Mouse (Mus musculus) cerebellum, postnatal 25 days (tissue): ENCODE measurements around the gene Rapgef6.
"Not testable (repeated sequence)": the region's sequence is repeated elsewhere in the genome, so short reads cannot be mapped to it uniquely, and the experiment has no call there.

Source experiments
- DNase-seq, 2 experiments: peaks; one replicate each; pipeline ENCODE4 v3.0.0; 2021; ENCODE audit warnings: mixed read lengths in 2 of 2

Rapgef6 gene

GRCm38 (mm10) chr11:54592585-54592984 lies 69.9 kb downstream of the Rapgef6 start:
- no peak for DNase-seq

GRCm38 (mm10) chr11:54594049-54594448 lies 71.4 kb downstream of the Rapgef6 start:
- DNase-seq: peak; percentile 42 to 50

GRCm38 (mm10) chr11:54595053-54595452 lies 72.4 kb downstream of the Rapgef6 start:
- peak; percentile 46 to 47 for DNase-seq

- peak; percentile 36 to 40 for DNase-seq
These were observed 73.4 kb downstream of the Rapgef6 start for GRCm38 (mm10) chr11:54595905-54596555.

- peak; percentile 21 to 34 for DNase-seq
These were observed 75.3 kb downstream of the Rapgef6 start for GRCm38 (mm10) chr11:54597902-54598447.

GRCm38 (mm10) chr11:54601121-54601520 lies 78.5 kb downstream of the Rapgef6 start:
- no peak for DNase-seq

GRCm38 (mm10) chr11:54602764-54603163 lies 80.1 kb downstream of the Rapgef6 start:
- not testable (repeated sequence) for DNase-seq

- no peak for DNase-seq
These were observed 81.8 kb downstream of the Rapgef6 start for GRCm38 (mm10) chr11:54604415-54604814.

- DNase-seq: no peak
These were observed 91.0 kb downstream of the Rapgef6 start for GRCm38 (mm10) chr11:54613628-54614027.

GRCm38 (mm10) chr11:54614560-54614959 lies 91.9 kb downstream of the Rapgef6 start:
- DNase-seq: no peak

GRCm38 (mm10) chr11:54618841-54619240 lies 96.2 kb downstream of the Rapgef6 start:
- DNase-seq: no peak

- no peak for DNase-seq
These were observed 99.1 kb downstream of the Rapgef6 start for GRCm38 (mm10) chr11:54621725-54622124.

- DNase-seq: no peak
These were observed 104.3 kb downstream of the Rapgef6 start for GRCm38 (mm10) chr11:54626905-54627304.

GRCm38 (mm10) chr11:54646420-54646819 lies 123.8 kb downstream of the Rapgef6 start:
- DNase-seq: no peak

- no peak for DNase-seq
These were observed 125.9 kb downstream of the Rapgef6 start for GRCm38 (mm10) chr11:54648573-54648972.

GRCm38 (mm10) chr11:54655420-54655819 lies 132.8 kb downstream of the Rapgef6 start:
- no peak for DNase-seq

- DNase-seq: no peak
These were observed 151.1 kb downstream of the Rapgef6 start for GRCm38 (mm10) chr11:54673575-54674298.

- DNase-seq: no peak
These were observed 153.3 kb downstream of the Rapgef6 start for GRCm38 (mm10) chr11:54675792-54676489.

- no peak for DNase-seq
These were observed 156.5 kb downstream of the Rapgef6 start for GRCm38 (mm10) chr11:54679141-54679540.

- DNase-seq: no peak
These were observed 162.2 kb downstream of the Rapgef6 start for GRCm38 (mm10) chr11:54684831-54685230.

- no peak for DNase-seq
These were observed 167.5 kb downstream of the Rapgef6 start for GRCm38 (mm10) chr11:54690171-54690570.

GRCm38 (mm10) chr11:54691179-54691578 lies 168.5 kb downstream of the Rapgef6 start:
- DNase-seq: no peak

GRCm38 (mm10) chr11:54693696-54694095 lies 171.0 kb downstream of the Rapgef6 start:
- no peak for DNase-seq
